Mouse (Mus musculus) forebrain, embryonic 11.5 days (tissue): Measurements from ENCODE around the gene Plekha8. TPM values are rescaled to one million over a fixed set of nuclear protein-coding genes. Genes with fewer than 3 reads are reported as not detected.
A peak's percentile ranks its signal among the peaks of the same experiment; 100 is the strongest.

Experiments
- ATAC-seq: fragments of 200-750 bp; cut with Nextera tagmentation; replicated peaks from 2 replicates; pipeline ENCODE4 v1.8.0; 2017; ENCODE audit warnings: moderate TSS enrichment; ENCODE audit not compliant: low FRiP score
- DNase-seq: peaks from one replicate; pipeline ENCODE4 v3.0.0-alpha.2; 2017; ENCODE audit warnings: low spot score
- H3K27ac ChIP-seq: fragments of 300-500 bp; sonication (generic); 2 replicates; pipeline ENCODE4 v1.5.1; 2014; ENCODE audit warnings: low read depth, low read length
- H3K27me3 ChIP-seq: fragments of 300-500 bp; sonication (generic); 2 replicates; pipeline ENCODE4 v1.6.1; 2014; ENCODE audit warnings: mild to moderate bottlenecking, low read length, mixed read lengths; ENCODE audit not compliant: control insufficient read depth, insufficient read depth
- H3K36me3 ChIP-seq: fragments of 300-500 bp; sonication (generic); 2 replicates; pipeline ENCODE4 v1.6.1; 2014; ENCODE audit warnings: mild to moderate bottlenecking, low read length, moderate library complexity, mixed read lengths; ENCODE audit not compliant: control insufficient read depth, insufficient read depth
- H3K4me1 ChIP-seq: fragments of 300-500 bp; sonication (generic); replicated peaks from 2 replicates; pipeline ENCODE4 v1.6.1; 2014; ENCODE audit warnings: low read length, mixed read lengths; ENCODE audit not compliant: control insufficient read depth, insufficient read depth
- H3K4me2 ChIP-seq: fragments of 300-500 bp; sonication (generic); 2 replicates; pipeline ENCODE4 v1.6.1; 2014; ENCODE audit warnings: low read depth, mild to moderate bottlenecking, low read length, moderate library complexity, mixed read lengths; ENCODE audit not compliant: severe bottlenecking
- H3K4me3 ChIP-seq: fragments of 300-500 bp; sonication (generic); 2 replicates; pipeline ENCODE4 v1.5.1; 2014; ENCODE audit warnings: low read depth, low read length
- H3K9ac ChIP-seq: fragments of 300-500 bp; sonication (generic); 2 replicates; pipeline ENCODE4 v1.6.1; 2014; ENCODE audit warnings: low read length
- H3K9me3 ChIP-seq: fragments of 300-500 bp; sonication (generic); 2 replicates; pipeline ENCODE4 v1.6.1; 2016; ENCODE audit warnings: low read length, mixed read lengths; ENCODE audit not compliant: control insufficient read depth
- WGBS: fragments of 180-500 bp; shearing (Covaris S2); extraction: QIAGEN DNeasy Blood & Tissue Kit; methylation state at CpG from one replicate; pipeline ENCODE4 v1.1.7; 2014; 5-methylcytosine and 5-hydroxymethylcytosine counted together
- polyA plus RNA-seq: library from polyadenylated mRNA; unstranded; fragments of >200 nt; fragmentation: Nextera tagmentation; extraction: Ambion mirVana; gene quantifications from 2 replicates; pipeline ENCODE4 v1.2.1, GENCODE M21; 2014

The Plekha8 gene
- polyA plus RNA-seq, 1 experiment from 2014 or later = 25.9 TPM

DNA sequence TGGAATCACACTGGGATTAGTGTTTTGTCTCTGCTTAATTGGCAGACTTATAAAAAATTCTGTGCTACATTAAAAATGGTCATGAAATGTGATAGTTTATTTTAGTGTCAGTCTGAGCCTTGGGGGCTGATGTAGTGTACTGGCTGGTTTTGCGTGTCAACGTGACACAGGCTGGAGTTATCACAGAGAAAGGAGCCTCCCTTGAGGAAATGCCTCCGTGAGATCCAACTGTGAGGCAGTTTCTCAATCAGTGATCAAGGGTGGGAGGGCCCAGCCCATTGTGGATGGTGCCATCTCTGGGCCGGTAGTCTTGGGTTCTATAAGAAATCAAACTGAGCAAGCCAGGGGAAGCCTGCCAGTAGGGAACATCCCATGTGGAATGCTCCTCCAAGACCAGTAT lies 11.3 kb downstream of the Plekha8 start:
- Histone ChIP-seq H3K9ac (no peak overlapping the region), H3K9me3 (no peaks in the 10 kb centered on the region; the same call in 1 of the 2 replicates), H3K36me3 (no peaks in the 10 kb centered on the region), H3K27ac (no peak overlapping the region), H3K4me2 (no peak overlapping the region), H3K4me1 (no peaks in the 10 kb centered on the region), H3K4me3 (no peak overlapping the region), H3K27me3 (no peaks in the 10 kb centered on the region)
- ATAC-seq (no peak), DNase-seq (no peak)
- WGBS = 80% methylated on average over 4 of the region's 4 CpGs

- ATAC-seq (no peak), DNase-seq (no peak)
- Histone ChIP-seq H3K4me2 (no peak overlapping the region), H3K4me3 (no peak overlapping the region), H3K27ac (no peak overlapping the region), H3K4me1 (no peaks in the 10 kb centered on the region), H3K36me3 (no peaks in the 10 kb centered on the region; the same call in 1 of the 2 replicates), H3K27me3 (no peaks in the 10 kb centered on the region), H3K9me3 (no peaks in the 10 kb centered on the region), H3K9ac (no peak overlapping the region)
- WGBS = 84% methylated on average over 3 of the region's 3 CpGs
Observed at GRCm38 (mm10) chr6:54617363-54617762, 22.5 kb downstream of the Plekha8 start.

DNA sequence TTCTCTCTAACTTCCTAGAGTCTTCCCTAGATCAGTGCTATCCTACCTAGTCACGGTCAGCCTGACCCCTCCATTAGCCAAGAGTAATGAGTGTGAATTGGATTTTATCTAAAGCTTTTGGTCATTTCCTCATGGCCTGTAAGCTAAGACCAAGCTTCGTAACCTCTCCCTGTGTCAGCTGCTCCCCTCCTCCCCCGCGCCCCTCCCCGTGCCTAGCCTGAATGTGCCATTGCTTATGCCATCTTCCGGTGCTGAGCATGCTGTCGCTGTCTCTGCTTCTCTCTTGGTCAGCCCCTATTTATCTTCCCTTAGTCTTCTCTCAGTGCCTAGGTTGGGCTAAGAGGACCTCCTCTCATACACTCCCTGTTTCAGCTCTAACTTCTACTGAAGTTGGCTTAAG lies 24.6 kb downstream of the Plekha8 start:
- H3K27me3 ChIP-seq = no peaks in the 10 kb centered on the region
- no peak overlapping the region for H3K9ac ChIP-seq
- no peaks in the 10 kb centered on the region for H3K4me1 ChIP-seq
- no peaks in the 10 kb centered on the region; the same call in 1 of the 2 replicates for H3K36me3 ChIP-seq
- no peaks in the 10 kb centered on the region for H3K9me3 ChIP-seq
- WGBS = 90% methylated on average over 7 of the region's 7 CpGs
- no peak for ATAC-seq
- no peak overlapping the region for H3K27ac ChIP-seq
- no peak for DNase-seq
- no peak overlapping the region for H3K4me2 ChIP-seq
- no peak overlapping the region for H3K4me3 ChIP-seq

DNA sequence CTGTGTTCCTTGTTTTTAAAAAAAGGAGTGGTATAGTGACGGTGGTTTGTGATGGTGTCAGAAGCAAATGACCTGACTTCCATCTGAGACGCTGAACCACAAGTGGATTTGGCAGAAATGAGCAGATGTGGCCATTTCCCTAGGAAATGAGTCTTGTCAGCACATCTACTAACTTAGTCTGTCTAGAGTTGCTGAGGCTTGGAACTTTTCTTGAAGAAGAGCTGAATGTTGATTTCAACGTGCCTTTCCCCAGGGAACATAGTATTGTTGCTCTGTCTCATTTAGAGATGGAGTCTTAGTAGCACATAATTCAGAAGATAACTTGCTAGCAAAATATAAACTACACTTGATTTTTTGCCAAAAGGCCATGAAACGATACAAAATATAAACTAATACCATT lies 25.4 kb downstream of the Plekha8 start:
- H3K27me3 ChIP-seq = no peaks in the 10 kb centered on the region
- no peak overlapping the region for H3K4me2 ChIP-seq
- no peaks in the 10 kb centered on the region for H3K4me1 ChIP-seq
- no peak overlapping the region for H3K9ac ChIP-seq
- no peak overlapping the region for H3K27ac ChIP-seq
- no peak for DNase-seq
- H3K9me3 ChIP-seq = no peaks in the 10 kb centered on the region
- 92% methylated on average over 4 of the region's 4 CpGs for WGBS
- no peak overlapping the region for H3K4me3 ChIP-seq
- ATAC-seq = no peak
- no peaks in the 10 kb centered on the region; the same call in 1 of the 2 replicates for H3K36me3 ChIP-seq

DNA sequence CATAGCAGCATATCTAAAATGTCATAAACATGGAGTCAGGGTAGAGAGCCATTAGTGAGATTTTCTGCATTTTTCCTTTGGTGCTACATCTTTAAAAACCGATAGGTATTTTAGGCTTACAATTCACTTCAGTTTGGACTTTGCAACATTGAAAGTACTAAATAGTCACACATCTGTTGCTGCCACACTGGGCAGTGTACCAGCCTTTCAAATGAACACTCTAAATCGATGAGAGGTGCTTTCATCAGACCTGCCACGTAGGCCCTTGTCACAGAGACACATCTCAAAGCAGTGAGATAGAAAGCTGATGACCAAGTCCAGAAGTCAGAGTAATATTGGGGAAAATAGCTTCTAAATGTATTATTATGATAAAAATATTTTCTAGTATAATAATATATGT lies 33.5 kb downstream of the Plekha8 start:
- no peak overlapping the region for H3K9ac ChIP-seq
- no peak overlapping the region for H3K27ac ChIP-seq
- 93% methylated on average over 3 of the region's 3 CpGs for WGBS
- no peaks in the 10 kb centered on the region for H3K27me3 ChIP-seq
- H3K4me2 ChIP-seq = no peak overlapping the region
- H3K4me3 ChIP-seq = no peak overlapping the region
- H3K9me3 ChIP-seq = no peaks in the 10 kb centered on the region
- ATAC-seq (no peak), DNase-seq (no peak)
- H3K4me1 ChIP-seq = no peaks in the 10 kb centered on the region
- H3K36me3 ChIP-seq = peaks cover 2% of the 10 kb centered on the region; the same call in 1 of the 2 replicates

DNA sequence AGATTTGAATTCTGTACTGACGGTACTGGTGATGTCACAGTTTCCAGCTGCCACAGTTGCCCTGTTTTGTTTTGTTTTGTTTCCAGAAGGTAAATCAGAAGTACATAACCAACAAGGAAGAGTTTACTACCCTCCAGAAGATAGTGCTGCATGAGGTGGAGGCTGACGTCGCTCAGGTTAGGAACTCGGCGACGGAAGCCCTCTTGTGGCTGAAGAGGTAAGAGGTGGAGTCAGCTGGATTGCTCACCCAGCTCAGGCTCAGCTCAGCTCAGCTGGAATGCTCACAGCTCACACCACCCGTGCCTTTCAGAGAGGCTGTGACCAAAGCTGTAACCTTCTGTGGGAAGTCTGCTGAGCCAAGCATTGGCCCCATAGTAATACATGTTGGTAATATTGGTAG lies 34.8 kb downstream of the Plekha8 start:
- Histone ChIP-seq H3K27me3 (no peaks in the 10 kb centered on the region), H3K9me3 (no peaks in the 10 kb centered on the region), H3K4me2 (no peak overlapping the region), H3K9ac (no peak overlapping the region), H3K4me1 (no peaks in the 10 kb centered on the region), H3K4me3 (no peak overlapping the region), H3K36me3 (peaks cover 2% of the 10 kb centered on the region; the same call in 1 of the 2 replicates), H3K27ac (no peak overlapping the region)
- 31% methylated on average over 7 of the region's 7 CpGs for WGBS
- DNase-seq = peak; percentile 51
- no peak for ATAC-seq

DNA sequence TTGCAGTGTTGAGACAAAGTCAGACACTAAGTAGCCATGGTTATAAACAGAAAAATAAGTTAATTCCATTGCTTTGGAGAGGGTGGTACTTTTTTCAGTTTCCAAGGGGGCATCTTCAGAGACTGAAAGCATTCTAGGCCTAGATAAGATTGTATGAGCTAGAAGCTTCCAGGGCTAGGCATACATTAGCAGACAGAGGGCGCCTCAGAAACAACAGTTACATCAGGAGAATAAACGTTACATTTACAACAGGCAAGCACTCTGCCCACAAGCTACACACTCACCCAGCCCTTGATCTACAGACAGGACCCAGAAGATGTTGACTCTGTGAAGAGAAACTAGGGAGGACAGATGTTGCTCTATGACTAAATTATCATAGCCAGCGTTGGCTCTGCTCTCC lies 36.6 kb downstream of the Plekha8 start:
- Histone ChIP-seq H3K4me1 (no peaks in the 10 kb centered on the region), H3K36me3 (peaks cover 2% of the 10 kb centered on the region; the same call in 1 of the 2 replicates), H3K27ac (no peak overlapping the region), H3K9ac (no peak overlapping the region), H3K27me3 (no peaks in the 10 kb centered on the region), H3K4me2 (no peak overlapping the region), H3K4me3 (no peak overlapping the region), H3K9me3 (no peaks in the 10 kb centered on the region)
- 55% methylated on average over 3 of the region's 3 CpGs for WGBS
- DNase-seq (no peak), ATAC-seq (no peak)

- H3K4me3 ChIP-seq = no peak overlapping the region
- no peaks in the 10 kb centered on the region for H3K36me3 ChIP-seq
- no peak overlapping the region for H3K9ac ChIP-seq
- H3K27ac ChIP-seq = no peak overlapping the region
- no peak for ATAC-seq
- H3K4me2 ChIP-seq = no peak overlapping the region
- H3K4me1 ChIP-seq = no peaks in the 10 kb centered on the region
- WGBS = 89% methylated on average over 3 of the region's 3 CpGs
- no peak for DNase-seq
- H3K27me3 ChIP-seq = no peaks in the 10 kb centered on the region
- no peaks in the 10 kb centered on the region for H3K9me3 ChIP-seq
Observed at GRCm38 (mm10) chr6:54639877-54640276, 45.0 kb downstream of the Plekha8 start.

DNA sequence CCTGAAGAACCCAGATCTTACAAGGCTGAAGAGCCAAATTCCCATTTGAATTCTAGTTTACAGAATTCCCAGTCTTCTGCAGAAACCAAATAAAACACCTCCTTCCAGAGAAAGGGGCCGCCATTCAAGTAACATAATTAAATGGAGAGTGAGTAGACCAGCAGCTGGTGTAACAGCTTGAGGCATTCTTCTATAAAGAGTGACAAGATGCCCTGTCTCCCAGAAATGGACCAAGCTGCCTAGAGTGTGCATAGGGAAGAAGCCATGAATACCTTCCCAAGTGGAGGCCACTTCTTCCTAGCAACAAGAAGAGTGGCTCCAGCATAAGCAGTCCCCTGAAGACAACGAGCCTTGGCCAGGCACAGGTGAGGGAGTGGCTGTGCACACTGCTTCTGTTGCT lies 47.0 kb downstream of the Plekha8 start:
- 94% methylated on average over 2 of the region's 2 CpGs for WGBS
- Histone ChIP-seq H3K9ac (no peak overlapping the region), H3K27me3 (no peaks in the 10 kb centered on the region), H3K4me1 (no peaks in the 10 kb centered on the region), H3K9me3 (no peaks in the 10 kb centered on the region), H3K27ac (no peak overlapping the region), H3K4me3 (no peak overlapping the region), H3K36me3 (no peaks in the 10 kb centered on the region), H3K4me2 (no peak overlapping the region)
- ATAC-seq (no peak), DNase-seq (no peak)
